Mouse (Mus musculus) limb, embryonic 10.5 days (tissue): Measurements from ENCODE around the gene Rtn4rl1. TPM values are rescaled to one million over a fixed set of nuclear protein-coding genes. Genes with fewer than 3 reads are reported as not detected.

Experiments
- DNase-seq: peaks from one replicate; pipeline ENCODE4 v3.0.0-alpha.2; 2017; ENCODE audit warnings: low spot score
- H3K27ac ChIP-seq: fragments of 300-500 bp; sonication (generic); 2 replicates; pipeline ENCODE4 v1.5.1; 2016; ENCODE audit warnings: mild to moderate bottlenecking
- H3K27me3 ChIP-seq: fragments of 300-500 bp; sonication (generic); 2 replicates; pipeline ENCODE4 v1.6.1; 2016; ENCODE audit warnings: low read depth, mild to moderate bottlenecking; ENCODE audit not compliant: poor library complexity, severe bottlenecking
- H3K36me3 ChIP-seq: fragments of 300-500 bp; sonication (generic); 2 replicates; pipeline ENCODE4 v1.6.1; 2016; ENCODE audit warnings: mild to moderate bottlenecking, moderate library complexity
- H3K4me1 ChIP-seq: fragments of 300-500 bp; sonication (generic); 2 replicates; pipeline ENCODE4 v1.6.1; 2016
- H3K4me3 ChIP-seq: fragments of 300-500 bp; sonication (generic); 2 replicates; pipeline ENCODE4 v1.5.1; 2016; ENCODE audit warnings: mild to moderate bottlenecking, moderate library complexity
- H3K9me3 ChIP-seq: fragments of 300-500 bp; sonication (generic); replicated peaks from 2 replicates; pipeline ENCODE4 v1.6.1; 2016; ENCODE audit warnings: mild to moderate bottlenecking
- WGBS: fragments of 180-500 bp; shearing (Covaris S2); methylation state at CpG from one replicate; pipeline ENCODE4 v1.1.7; 2016; 5-methylcytosine and 5-hydroxymethylcytosine counted together
- polyA plus RNA-seq: library from polyadenylated mRNA; unstranded; fragments of >200 nt; fragmentation: Nextera tagmentation; extraction: Ambion mirVana; gene quantifications from 2 replicates; pipeline ENCODE4 v1.2.1, GENCODE M21; 2016

The Rtn4rl1 gene
- polyA plus RNA-seq, 1 experiment from 2014 or later = 0.90 TPM

DNA sequence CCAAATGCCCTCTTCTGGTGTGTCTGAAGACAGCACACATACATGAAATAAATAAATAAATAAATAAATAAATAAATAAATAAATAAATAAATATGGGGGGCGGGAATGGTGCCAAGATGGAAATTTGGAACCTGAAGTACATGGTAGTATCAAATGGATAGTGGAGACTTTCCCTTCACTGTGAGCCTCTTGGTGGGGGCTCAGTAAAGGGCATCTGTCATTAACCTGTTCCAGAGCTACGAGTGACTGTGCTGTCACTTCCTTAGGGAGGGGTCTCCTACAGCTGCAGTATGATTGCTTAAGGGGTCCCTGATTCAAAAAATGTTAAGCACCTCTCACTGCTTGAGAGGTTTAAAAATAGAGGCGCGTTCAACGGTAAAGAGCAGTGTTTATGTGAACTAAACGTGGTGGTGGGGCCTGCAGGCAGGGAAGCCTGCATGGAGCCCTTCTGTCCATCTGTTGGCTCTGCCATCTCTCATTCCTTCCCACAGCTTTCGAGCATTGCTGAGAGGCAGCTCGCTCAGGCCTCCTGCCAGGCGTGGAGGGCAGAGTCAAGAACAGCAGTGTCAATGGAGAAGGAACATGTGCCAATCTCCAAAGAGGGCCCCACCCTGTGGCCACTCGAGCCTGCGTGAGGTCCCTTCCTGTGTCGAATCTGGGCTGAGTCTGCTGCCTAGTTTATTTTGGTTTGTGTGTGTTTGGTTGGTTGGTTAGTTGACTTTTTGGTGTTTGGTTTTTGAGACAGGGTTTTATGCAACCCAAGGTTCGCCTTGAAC is 46.8 kb downstream of the Rtn4rl1 start:
- no peak for DNase-seq
- Histone ChIP-seq H3K4me1 (peaks cover 6% of the 10 kb centered on the region), H3K27me3 (peaks cover 28% of the 10 kb centered on the region), H3K27ac (no peak overlapping the region), H3K9me3 (no peaks in the 10 kb centered on the region), H3K36me3 (no peaks in the 10 kb centered on the region), H3K4me3 (no peak overlapping the region)
- WGBS = 80% methylated on average over 13 of the region's 13 CpGs

DNA sequence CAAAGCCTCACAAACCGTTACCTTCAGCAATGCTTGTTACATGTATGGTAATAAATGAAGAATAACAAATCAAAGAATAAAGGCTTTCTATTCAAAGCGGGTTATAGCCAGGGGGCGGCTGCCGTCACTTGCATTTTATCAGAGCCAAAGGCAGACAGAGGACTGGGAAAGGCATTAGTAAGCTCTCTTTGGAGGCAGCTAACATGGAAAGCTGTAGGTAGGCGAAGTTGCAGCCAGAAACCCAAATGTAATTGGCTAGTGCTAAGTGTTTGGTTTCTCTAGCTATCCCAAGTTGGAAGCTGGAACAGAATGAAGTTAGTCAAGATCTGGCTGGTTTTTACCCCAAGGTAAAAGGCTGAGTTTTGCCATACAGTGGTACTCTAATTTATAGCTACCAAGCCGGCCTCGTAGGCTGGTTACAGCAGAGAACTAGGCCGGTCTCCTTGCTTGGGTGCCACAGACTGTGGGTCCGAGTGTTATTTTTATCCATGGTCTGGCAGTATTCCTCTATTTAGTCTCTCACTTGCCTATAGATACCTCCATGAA is 49.2 kb downstream of the Rtn4rl1 start:
- Histone ChIP-seq H3K9me3 (no peaks in the 10 kb centered on the region), H3K27ac (no peak overlapping the region), H3K36me3 (no peaks in the 10 kb centered on the region), H3K4me3 (no peak overlapping the region), H3K4me1 (peaks cover 20% of the 10 kb centered on the region), H3K27me3 (peaks cover 6% of the 10 kb centered on the region; the same call in 1 of the 2 replicates)
- no peak for DNase-seq
- WGBS = 91% methylated on average over 9 of the region's 9 CpGs

GRCm38 (mm10) chr11:75244368-75245275 is 51.0 kb downstream of the Rtn4rl1 start:
- Histone ChIP-seq H3K36me3 (no peaks in the 10 kb centered on the region), H3K4me1 (peaks cover 32% of the 10 kb centered on the region), H3K4me3 (no peak overlapping the region), H3K27ac (no peak overlapping the region), H3K9me3 (no peaks in the 10 kb centered on the region), H3K27me3 (peaks cover 3% of the 10 kb centered on the region; the same call in 1 of the 2 replicates)
- 86% methylated on average over 11 of the region's 11 CpGs for WGBS
- no peak for DNase-seq

- Histone ChIP-seq H3K9me3 (no peaks in the 10 kb centered on the region), H3K27ac (no peak overlapping the region), H3K4me3 (no peak overlapping the region), H3K36me3 (no peaks in the 10 kb centered on the region), H3K4me1 (peaks cover 35% of the 10 kb centered on the region), H3K27me3 (peaks cover 3% of the 10 kb centered on the region; the same call in 1 of the 2 replicates)
- WGBS = 51% methylated on average over 16 of the region's 16 CpGs
- DNase-seq = no peak
Measured at GRCm38 (mm10) chr11:75245372-75246330, 52.1 kb downstream of the Rtn4rl1 start.

GRCm38 (mm10) chr11:75246589-75246988 is 53.0 kb downstream of the Rtn4rl1 start:
- H3K9me3 ChIP-seq = no peaks in the 10 kb centered on the region
- H3K27me3 ChIP-seq = peaks cover 3% of the 10 kb centered on the region; the same call in 1 of the 2 replicates
- H3K4me3 ChIP-seq = no peak overlapping the region
- H3K4me1 ChIP-seq = peaks cover 38% of the 10 kb centered on the region
- DNase-seq = no peak
- no peaks in the 10 kb centered on the region for H3K36me3 ChIP-seq
- WGBS = 93% methylated on average over 8 of the region's 8 CpGs
- H3K27ac ChIP-seq = no peak overlapping the region

GRCm38 (mm10) chr11:75247137-75247730 is 53.7 kb downstream of the Rtn4rl1 start:
- 94% methylated on average over 10 of the region's 10 CpGs for WGBS
- Histone ChIP-seq H3K4me3 (no peak overlapping the region), H3K9me3 (no peaks in the 10 kb centered on the region), H3K27me3 (peaks cover 3% of the 10 kb centered on the region; the same call in 1 of the 2 replicates), H3K27ac (no peak overlapping the region), H3K4me1 (peaks cover 44% of the 10 kb centered on the region), H3K36me3 (no peaks in the 10 kb centered on the region)
- no peak for DNase-seq

DNA sequence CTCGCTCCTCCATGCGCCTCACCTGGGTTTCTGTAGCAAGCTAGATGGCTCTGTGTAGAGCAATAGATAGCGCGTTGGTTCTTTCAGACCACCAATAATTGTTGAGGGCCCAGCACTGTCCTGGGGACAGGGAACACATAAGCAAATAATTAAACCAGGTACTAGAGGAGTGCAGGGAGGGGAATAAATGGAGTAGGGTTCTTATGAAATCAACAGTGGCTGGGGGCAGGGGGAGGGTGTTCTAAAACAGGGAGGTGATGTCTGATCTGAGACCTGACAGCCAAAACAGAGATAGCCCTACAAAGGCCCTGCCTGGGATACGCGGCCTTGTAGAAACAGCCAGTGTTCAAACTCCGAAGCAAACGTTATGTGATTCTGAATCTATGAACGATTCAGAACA is 56.0 kb downstream of the Rtn4rl1 start:
- 0 out of 2 replicates have a peak overlapping the region, but pooled peaks have one; percentile 32 for H3K27ac ChIP-seq
- peaks cover 49% of the 10 kb centered on the region for H3K4me1 ChIP-seq
- H3K4me3 ChIP-seq = no peak overlapping the region
- WGBS = 88% methylated on average over 9 of the region's 9 CpGs
- H3K9me3 ChIP-seq = no peaks in the 10 kb centered on the region
- H3K36me3 ChIP-seq = no peaks in the 10 kb centered on the region
- no peak for DNase-seq
- peaks cover 3% of the 10 kb centered on the region; the same call in 1 of the 2 replicates for H3K27me3 ChIP-seq

GRCm38 (mm10) chr11:75251006-75251512 is 57.5 kb downstream of the Rtn4rl1 start:
- 81% methylated on average over 4 of the region's 4 CpGs for WGBS
- Histone ChIP-seq H3K4me3 (no peak overlapping the region), H3K27me3 (peaks cover 3% of the 10 kb centered on the region; the same call in 1 of the 2 replicates), H3K4me1 (peaks cover 40% of the 10 kb centered on the region), H3K36me3 (no peaks in the 10 kb centered on the region), H3K9me3 (no peaks in the 10 kb centered on the region), H3K27ac (no peak overlapping the region)
- no peak for DNase-seq

GRCm38 (mm10) chr11:75251557-75252070 is 58.0 kb downstream of the Rtn4rl1 start:
- Histone ChIP-seq H3K27me3 (peaks cover under 1% of the 10 kb centered on the region; the same call in 1 of the 2 replicates), H3K27ac (0 out of 2 replicates have a peak overlapping the region, but pooled peaks have one; percentile 27), H3K4me1 (peaks cover 34% of the 10 kb centered on the region), H3K36me3 (no peaks in the 10 kb centered on the region), H3K9me3 (no peaks in the 10 kb centered on the region), H3K4me3 (no peak overlapping the region)
- no peak for DNase-seq
- 56% methylated on average over 7 of the region's 7 CpGs for WGBS

GRCm38 (mm10) chr11:75254252-75254912 is 60.8 kb downstream of the Rtn4rl1 start:
- 65% methylated on average over 13 of the region's 13 CpGs for WGBS

DNA sequence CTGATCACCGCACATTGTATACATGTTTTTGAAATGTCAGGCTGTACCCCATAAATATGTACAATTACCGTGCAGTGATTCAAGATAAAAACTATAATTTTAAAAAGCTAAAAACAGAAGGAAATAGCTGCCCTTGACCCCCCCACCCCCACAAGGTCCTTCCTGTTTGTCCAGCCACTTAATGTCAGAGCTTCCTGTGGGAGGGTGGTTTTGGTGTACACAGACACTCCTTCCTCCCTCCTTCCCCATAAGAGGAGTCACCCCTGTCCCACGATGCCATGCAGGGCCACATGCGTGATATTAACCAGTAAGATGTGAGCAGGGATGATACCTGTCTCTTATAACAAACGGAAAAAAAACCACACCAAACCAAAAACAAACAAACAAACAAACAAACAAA is 61.7 kb downstream of the Rtn4rl1 start:
- no peaks in the 10 kb centered on the region for H3K36me3 ChIP-seq
- H3K9me3 ChIP-seq = no peaks in the 10 kb centered on the region
- no peak for DNase-seq
- H3K4me1 ChIP-seq = peaks cover 35% of the 10 kb centered on the region
- H3K27ac ChIP-seq = no peak overlapping the region
- no peak overlapping the region for H3K4me3 ChIP-seq
- 86% methylated on average over 5 of the region's 5 CpGs for WGBS
- H3K27me3 ChIP-seq = no peaks in the 10 kb centered on the region

More at GRCm38 (mm10) chr11:75254252-75254912, 60.8 kb downstream of the Rtn4rl1 start:
- no peak for DNase-seq
- H3K27me3 ChIP-seq = no peaks in the 10 kb centered on the region
- peaks cover 32% of the 10 kb centered on the region for H3K4me1 ChIP-seq
- H3K36me3 ChIP-seq = no peaks in the 10 kb centered on the region
- no peak overlapping the region for H3K4me3 ChIP-seq
- no peaks in the 10 kb centered on the region for H3K9me3 ChIP-seq
- H3K27ac ChIP-seq = no peak overlapping the region
